ENCODE assay signal across 30 mouse cellular contexts in the genomic region with DNA sequence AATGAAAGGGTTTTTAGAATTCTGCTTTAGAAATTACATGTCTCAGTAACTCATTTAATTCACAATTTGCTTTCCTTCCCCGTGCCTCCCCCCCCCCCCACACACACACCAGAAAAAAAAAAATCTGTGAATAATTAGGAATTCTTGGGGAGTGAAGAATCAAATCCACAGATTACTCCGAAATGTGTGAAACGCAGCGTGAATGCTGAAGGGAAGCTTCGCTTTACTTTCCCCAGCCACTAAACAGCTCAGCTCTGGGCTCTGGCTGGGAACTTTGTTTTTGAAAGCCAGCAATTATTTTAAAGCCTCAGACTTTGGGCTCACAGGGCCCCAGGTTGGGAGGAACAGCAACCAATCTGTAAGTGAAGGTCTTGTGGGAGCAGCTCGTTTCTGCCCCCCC. TPM values are rescaled to one million over a fixed set of nuclear protein-coding genes. Genes with fewer than 3 reads are reported as not detected.
A peak's percentile ranks its signal among the peaks of the same experiment; 100 is the strongest.
DNase-seq lines count a peak whose midpoint lies in the region; ATAC-seq lines count a peak whose summit lies in the region.
"Had no signal": no experiment of that assay in that cellular context is flagged by ENCODE, and none has a peak within 500 bp of the region (broad histone marks: within the 10 kb centered on the region; RNA-seq: fewer than 3 reads in every experiment).

No protein-coding gene starts in this region.

- H3K4me1 ChIP-seq in forebrain, embryonic 15.5 days, result peaks cover 26% of the 10 kb centered on the region
- peaks cover 25% of the 10 kb centered on the region for H3K4me1 ChIP-seq in forebrain, embryonic 13.5 days
- peaks cover 26% of the 10 kb centered on the region for H3K4me1 ChIP-seq in midbrain, embryonic 15.5 days
- peaks cover 20% of the 10 kb centered on the region for H3K4me1 ChIP-seq in midbrain, embryonic 13.5 days (replicated peaks)
- H3K4me1 ChIP-seq in embryonic facial prominence, embryonic 15.5 days, result peaks cover 14% of the 10 kb centered on the region; the same call in 1 of the 2 replicates

- H3K9me3 ChIP-seq in forebrain, embryonic 15.5 days, result no peaks in the 10 kb centered on the region
- H3K9me3 ChIP-seq in forebrain, embryonic 13.5 days (replicated peaks), result no peaks in the 10 kb centered on the region
- H3K9me3 ChIP-seq in midbrain, embryonic 15.5 days, result no peaks in the 10 kb centered on the region
- H3K9me3 ChIP-seq in midbrain, embryonic 13.5 days, result no peaks in the 10 kb centered on the region
- no peaks in the 10 kb centered on the region for H3K9me3 ChIP-seq in embryonic facial prominence, embryonic 15.5 days (replicated peaks)
- H3K9me3 ChIP-seq: heart, embryonic 12.5 days; neural tube, embryonic 13.5 days had no signal

- no peak for DNase-seq in cerebellum, postnatal 14 days
- no peak for DNase-seq in gastrocnemius, postnatal 25 days
- DNase-seq: cerebellum, adult 8-10 months; gastrocnemius, adult 2 months; heart, adult 2 months; heart, postnatal 4 days; kidney, adult 9 months; kidney, postnatal 10 days; layer of hippocampus, postnatal 36 days; left cerebral cortex, postnatal 4 days; liver; lung, adult 2 months; lung, postnatal 10 days; thymus, postnatal 4 days had no signal

- no peak overlapping the region for H3K4me3 ChIP-seq in forebrain, embryonic 15.5 days
- no peak overlapping the region for H3K4me3 ChIP-seq in forebrain, embryonic 13.5 days
- H3K4me3 ChIP-seq in midbrain, embryonic 15.5 days, result no peak overlapping the region
- no peak overlapping the region for H3K4me3 ChIP-seq in midbrain, embryonic 13.5 days (replicated peaks)
- no peak overlapping the region for H3K4me3 ChIP-seq in embryonic facial prominence, embryonic 15.5 days (replicated peaks)
- H3K4me3 ChIP-seq: gastrocnemius, adult 2 months; heart, adult 2 months; heart, embryonic 12.5 days; myocyte; neural tube, embryonic 13.5 days had no signal

- no peak overlapping the region for H3K9ac ChIP-seq in forebrain, embryonic 15.5 days (replicated peaks)
- no peak overlapping the region for H3K9ac ChIP-seq in forebrain, embryonic 13.5 days
- no peak overlapping the region for H3K9ac ChIP-seq in midbrain, embryonic 15.5 days
- H3K9ac ChIP-seq in midbrain, embryonic 13.5 days (replicated peaks), result no peak overlapping the region
- H3K9ac ChIP-seq in embryonic facial prominence, embryonic 15.5 days, result no peak overlapping the region
- H3K9ac ChIP-seq: heart, embryonic 12.5 days; liver, embryonic 14.5 days; neural tube, embryonic 13.5 days had no signal

- peak overlapping the region; percentile 78 for H3K27ac ChIP-seq in forebrain, embryonic 15.5 days (replicated peaks)
- no peak overlapping the region for H3K27ac ChIP-seq in forebrain, embryonic 13.5 days
- H3K27ac ChIP-seq in midbrain, embryonic 15.5 days, result peak overlapping the region; percentile 35; the same call in 1 of the 2 replicates
- no peak overlapping the region for H3K27ac ChIP-seq in midbrain, embryonic 13.5 days
- 0 out of 2 replicates have a peak overlapping the region, but pooled peaks have one; percentile 34 for H3K27ac ChIP-seq in embryonic facial prominence, embryonic 15.5 days (replicated peaks)
- H3K27ac ChIP-seq: gastrocnemius, adult 2 months; heart, adult 2 months; liver, embryonic 14.5 days; macrophage; neural tube, embryonic 13.5 days had no signal

- H3K27me3 ChIP-seq in forebrain, embryonic 15.5 days, result no peaks in the 10 kb centered on the region
- no peaks in the 10 kb centered on the region for H3K27me3 ChIP-seq in forebrain, embryonic 13.5 days
- H3K27me3 ChIP-seq in midbrain, embryonic 15.5 days (replicated peaks), result no peaks in the 10 kb centered on the region
- H3K27me3 ChIP-seq in midbrain, embryonic 13.5 days, result no peaks in the 10 kb centered on the region
- H3K27me3 ChIP-seq in embryonic facial prominence, embryonic 15.5 days, result no peaks in the 10 kb centered on the region
- H3K27me3 ChIP-seq: heart, embryonic 12.5 days; neural tube, embryonic 13.5 days had no signal

- ATAC-seq in forebrain, embryonic 15.5 days (replicated peaks), result no peak
- no peak for ATAC-seq in forebrain, embryonic 13.5 days
- no peak for ATAC-seq in midbrain, embryonic 15.5 days (replicated peaks)
- no peak for ATAC-seq in midbrain, embryonic 13.5 days
- ATAC-seq in embryonic facial prominence, embryonic 15.5 days (ENCODE audit: insufficient number of reproducible peaks, low FRiP score, low TSS enrichment, low read depth), result no peak
- ATAC-seq: CD4-positive, CD25-positive, alpha-beta regulatory T cell, adult 4 months; intestine, postnatal 0 days had no signal

- H3K36me3 ChIP-seq in forebrain, embryonic 15.5 days, result no peaks in the 10 kb centered on the region
- no peaks in the 10 kb centered on the region for H3K36me3 ChIP-seq in forebrain, embryonic 13.5 days (ENCODE audit: poor library complexity, severe bottlenecking)
- no peaks in the 10 kb centered on the region for H3K36me3 ChIP-seq in midbrain, embryonic 15.5 days (replicated peaks)
- no peaks in the 10 kb centered on the region for H3K36me3 ChIP-seq in midbrain, embryonic 13.5 days
- H3K36me3 ChIP-seq in embryonic facial prominence, embryonic 15.5 days, result no peaks in the 10 kb centered on the region
- H3K36me3 ChIP-seq: heart, embryonic 12.5 days; neural tube, embryonic 13.5 days had no signal

- WGBS in forebrain, embryonic 15.5 days, result 14% methylated on average over 6 of the region's 6 CpGs
- 15% methylated on average over 6 of the region's 6 CpGs for WGBS in forebrain, embryonic 13.5 days
- WGBS in midbrain, embryonic 15.5 days, result 18% methylated on average over 6 of the region's 6 CpGs
- WGBS in midbrain, embryonic 13.5 days, result 24% methylated on average over 6 of the region's 6 CpGs
- 23% methylated on average over 6 of the region's 6 CpGs for WGBS in embryonic facial prominence, embryonic 15.5 days

- no peak overlapping the region for H3K4me2 ChIP-seq in forebrain, embryonic 15.5 days (replicated peaks)
- H3K4me2 ChIP-seq in forebrain, embryonic 13.5 days, result no peak overlapping the region
- no peak overlapping the region for H3K4me2 ChIP-seq in midbrain, embryonic 15.5 days
- H3K4me2 ChIP-seq in midbrain, embryonic 13.5 days (replicated peaks), result no peak overlapping the region
- H3K4me2 ChIP-seq in embryonic facial prominence, embryonic 15.5 days (replicated peaks), result no peak overlapping the region
- H3K4me2 ChIP-seq: heart, embryonic 12.5 days; neural tube, embryonic 13.5 days had no signal

RNA-seq across cellular contexts. Expression of a gene that starts 6.3 kb away (rescaled TPM):
- polyA plus RNA-seq in forebrain, embryonic 15.5 days (2015; fragmentation: Nextera tagmentation; extraction: Ambion mirVana), result 0.18 and 0.45 TPM in 2 replicates
- polyA plus RNA-seq in forebrain, embryonic 13.5 days (2015; fragmentation: Nextera tagmentation; extraction: Ambion mirVana), result 0.16 TPM in 1 of 2 replicates, not detected in the other
- polyA plus RNA-seq in midbrain, embryonic 15.5 days (2015; fragmentation: Nextera tagmentation; extraction: Ambion mirVana), result 0.17 and 0.27 TPM in 2 replicates
- 0.15 and 0.36 TPM in 2 replicates for polyA plus RNA-seq in midbrain, embryonic 13.5 days (2015; fragmentation: Nextera tagmentation; extraction: Ambion mirVana)
- 0.20 TPM in 1 of 2 replicates, not detected in the other for polyA plus RNA-seq in embryonic facial prominence, embryonic 15.5 days (2015; fragmentation: Nextera tagmentation; extraction: Ambion mirVana)
- not detected for total RNA-seq in gastrocnemius, postnatal 25 days (2021)
- total RNA-seq: gastrocnemius, adult 2 months; gastrocnemius, postnatal 4 days; heart, adult 2 months; megakaryocyte-erythroid progenitor cell, adult 5-6 weeks had no signal
- polyA plus RNA-seq: CD4-positive, CD25-positive, alpha-beta regulatory T cell, adult 4 months; heart, adult 2 months; macrophage; myocyte; stomach, embryonic 14.5 days had no signal

RNA-seq across cellular contexts. Expression of a gene that starts 24.6 kb away (rescaled TPM):
- not detected in 2 replicates for polyA plus RNA-seq in forebrain, embryonic 15.5 days (2015; fragmentation: Nextera tagmentation; extraction: Ambion mirVana)
- not detected in 2 replicates for polyA plus RNA-seq in forebrain, embryonic 13.5 days (2015; fragmentation: Nextera tagmentation; extraction: Ambion mirVana)
- not detected in 2 replicates for polyA plus RNA-seq in midbrain, embryonic 15.5 days (2015; fragmentation: Nextera tagmentation; extraction: Ambion mirVana)
- not detected in 2 replicates for polyA plus RNA-seq in midbrain, embryonic 13.5 days (2015; fragmentation: Nextera tagmentation; extraction: Ambion mirVana)
- polyA plus RNA-seq in embryonic facial prominence, embryonic 15.5 days (2015; fragmentation: Nextera tagmentation; extraction: Ambion mirVana), result 2.5 and 3.4 TPM in 2 replicates
- total RNA-seq in gastrocnemius, postnatal 25 days (2021), result not detected
- total RNA-seq: adrenal gland, adult 18-20 months; heart, adult 2 months; layer of hippocampus, postnatal 36 days; megakaryocyte-erythroid progenitor cell, adult 5-6 weeks had no signal
- polyA plus RNA-seq: CD4-positive, CD25-positive, alpha-beta regulatory T cell, adult 4 months; macrophage; myocyte; neural tube, embryonic 13.5 days had no signal

Comparison
In these comparisons a context has a peak if more than half of its experiments do, and no peak if none do; other contexts are left out.
1. H3K27ac ChIP-seq: peak in forebrain, embryonic 15.5 days (single experiment), midbrain, embryonic 15.5 days (single experiment) and embryonic facial prominence, embryonic 15.5 days (single experiment); none in forebrain, embryonic 13.5 days (single experiment) and midbrain, embryonic 13.5 days (single experiment).